ENCODE assay signal across 33 mouse cellular contexts in genomic region chr8:121544276-121544785, GRCm38 (mm10). TPM values are rescaled to one million over a fixed set of nuclear protein-coding genes. Genes with fewer than 3 reads are reported as not detected.
DNase-seq lines count a peak whose midpoint lies in the region; ATAC-seq lines count a peak whose summit lies in the region.
"Had no signal": no experiment of that assay in that cellular context is flagged by ENCODE, and none has a peak within 500 bp of the region (broad histone marks: within the 10 kb centered on the region; RNA-seq: fewer than 3 reads in every experiment).

1700018B08Rik (minus strand) TSS chr8:121544320.

- WGBS in embryonic facial prominence, embryonic 13.5 days: 82% methylated on average over 12 of the region's 12 CpGs
- WGBS in embryonic facial prominence, embryonic 10.5 days: 88% methylated on average over 12 of the region's 12 CpGs
- 87% methylated on average over 12 of the region's 12 CpGs for WGBS in hindbrain, embryonic 12.5 days
- WGBS in hindbrain, embryonic 16.5 days: 87% methylated on average over 12 of the region's 12 CpGs
- 90% methylated on average over 12 of the region's 12 CpGs for WGBS in midbrain, embryonic 11.5 days
- 86% methylated on average over 12 of the region's 12 CpGs for WGBS in midbrain, embryonic 10.5 days
- WGBS in limb, embryonic 13.5 days: 81% methylated on average over 12 of the region's 12 CpGs

- H3K9ac ChIP-seq in embryonic facial prominence, embryonic 13.5 days: peak within 1 kb of the TSS; percentile 37; the same call in 1 of the 2 replicates
- H3K9ac ChIP-seq in hindbrain, embryonic 12.5 days: peak within 1 kb of the TSS; percentile 32; the same call in 1 of the 2 replicates
- no peak within 1 kb of the TSS for H3K9ac ChIP-seq in hindbrain, embryonic 16.5 days (ENCODE audit: low read depth, low read length)
- H3K9ac ChIP-seq in midbrain, embryonic 11.5 days (ENCODE audit: low read length): no peak within 1 kb of the TSS; the same call in 1 of the 2 replicates
- 0 out of 2 replicates have a peak within 1 kb of the TSS, but pooled peaks have one; percentile 8 for H3K9ac ChIP-seq in limb, embryonic 13.5 days
- H3K9ac ChIP-seq: embryonic facial prominence, embryonic 15.5 days; forebrain, postnatal 0 days; heart, embryonic 12.5 days; heart, embryonic 15.5 days; hindbrain, embryonic 14.5 days had no signal

- peaks cover 12% of the 10 kb centered on the region; the same call in 1 of the 2 replicates for H3K27me3 ChIP-seq in embryonic facial prominence, embryonic 13.5 days
- 0 out of 2 replicates have a peak, but pooled peaks cover 9% of the 10 kb centered on the region for H3K27me3 ChIP-seq in embryonic facial prominence, embryonic 10.5 days (replicated peaks; ENCODE audit: low read depth, poor library complexity, severe bottlenecking)
- H3K27me3 ChIP-seq in hindbrain, embryonic 12.5 days: peaks cover 10% of the 10 kb centered on the region; the same call in 1 of the 2 replicates
- H3K27me3 ChIP-seq in hindbrain, embryonic 16.5 days (replicated peaks; ENCODE audit: control insufficient read depth, insufficient read depth, low read length): no peaks in the 10 kb centered on the region
- no peaks in the 10 kb centered on the region; the same call in 1 of the 2 replicates for H3K27me3 ChIP-seq in midbrain, embryonic 11.5 days (ENCODE audit: control insufficient read depth, insufficient read depth, low read length)
- 0 out of 2 replicates have a peak, but pooled peaks cover 4% of the 10 kb centered on the region for H3K27me3 ChIP-seq in midbrain, embryonic 10.5 days (ENCODE audit: low read depth, poor library complexity, severe bottlenecking)
- H3K27me3 ChIP-seq in limb, embryonic 13.5 days: peaks cover 13% of the 10 kb centered on the region

- H3K36me3 ChIP-seq in embryonic facial prominence, embryonic 13.5 days: peaks cover under 1% of the 10 kb centered on the region
- peaks cover under 1% of the 10 kb centered on the region for H3K36me3 ChIP-seq in embryonic facial prominence, embryonic 10.5 days (replicated peaks)
- no peaks in the 10 kb centered on the region for H3K36me3 ChIP-seq in hindbrain, embryonic 12.5 days
- H3K36me3 ChIP-seq in hindbrain, embryonic 16.5 days (ENCODE audit: control insufficient read depth, insufficient read depth, low read length): no peaks in the 10 kb centered on the region
- no peaks in the 10 kb centered on the region for H3K36me3 ChIP-seq in midbrain, embryonic 11.5 days (ENCODE audit: control insufficient read depth, insufficient read depth, low read length)
- no peaks in the 10 kb centered on the region for H3K36me3 ChIP-seq in midbrain, embryonic 10.5 days
- peaks cover 3% of the 10 kb centered on the region for H3K36me3 ChIP-seq in limb, embryonic 13.5 days
- H3K36me3 ChIP-seq: embryonic facial prominence, embryonic 15.5 days; heart, embryonic 15.5 days had no signal

- H3K4me1 ChIP-seq in embryonic facial prominence, embryonic 13.5 days: no peaks in the 10 kb centered on the region
- H3K4me1 ChIP-seq in embryonic facial prominence, embryonic 10.5 days: 0 out of 2 replicates have a peak, but pooled peaks cover 4% of the 10 kb centered on the region
- no peaks in the 10 kb centered on the region for H3K4me1 ChIP-seq in hindbrain, embryonic 12.5 days
- no peaks in the 10 kb centered on the region for H3K4me1 ChIP-seq in hindbrain, embryonic 16.5 days (ENCODE audit: control insufficient read depth, insufficient read depth, low read depth, low read length)
- H3K4me1 ChIP-seq in midbrain, embryonic 11.5 days (ENCODE audit: control insufficient read depth, insufficient read depth, low read length): no peaks in the 10 kb centered on the region
- H3K4me1 ChIP-seq in midbrain, embryonic 10.5 days: no peaks in the 10 kb centered on the region
- no peaks in the 10 kb centered on the region for H3K4me1 ChIP-seq in limb, embryonic 13.5 days
- H3K4me1 ChIP-seq: embryonic facial prominence, embryonic 15.5 days; heart, embryonic 12.5 days; heart, embryonic 15.5 days had no signal

- DNase-seq in embryonic facial prominence, embryonic 10.5 days (ENCODE audit: low spot score): no peak
- DNase-seq in midbrain, embryonic 11.5 days (ENCODE audit: low spot score, missing footprints): peak; percentile 79
- no peak for DNase-seq in midbrain, embryonic 10.5 days (ENCODE audit: low spot score)
- DNase-seq in thymus, postnatal 14 days: no peak
- DNase-seq: adrenal gland, adult 8-10 months; adrenal gland, postnatal 25 days; cerebellum, adult 11-12 months; cerebellum, adult 8-10 months; cerebellum, postnatal 10 days; cerebellum, postnatal 36 days; embryo, embryonic 11 days; forebrain, postnatal 0 days; gastrocnemius, postnatal 10 days; gastrocnemius, postnatal 36 days; heart, adult 18-20 months; heart, postnatal 10 days; heart, postnatal 4 days had no signal

- no peak for ATAC-seq in embryonic facial prominence, embryonic 13.5 days (ENCODE audit: insufficient number of reproducible peaks, insufficient read depth, low FRiP score, low TSS enrichment, low read depth)
- ATAC-seq in hindbrain, embryonic 12.5 days (ENCODE audit: low FRiP score): no peak
- ATAC-seq in hindbrain, embryonic 16.5 days: no peak
- no peak for ATAC-seq in midbrain, embryonic 11.5 days (ENCODE audit: low FRiP score)
- no peak for ATAC-seq in limb, embryonic 13.5 days (ENCODE audit: low FRiP score, low read depth)
- ATAC-seq: activated CD4-positive, CD25-positive, alpha-beta regulatory T cell, adult 4 months; forebrain, embryonic 14.5 days; forebrain, postnatal 0 days had no signal

- no peak within 1 kb of the TSS for H3K4me2 ChIP-seq in embryonic facial prominence, embryonic 13.5 days
- no peak within 1 kb of the TSS for H3K4me2 ChIP-seq in hindbrain, embryonic 12.5 days (replicated peaks)
- H3K4me2 ChIP-seq in hindbrain, embryonic 16.5 days (ENCODE audit: low read length): no peak within 1 kb of the TSS
- H3K4me2 ChIP-seq in midbrain, embryonic 11.5 days: no peak within 1 kb of the TSS
- H3K4me2 ChIP-seq in limb, embryonic 13.5 days (replicated peaks): no peak within 1 kb of the TSS
- H3K4me2 ChIP-seq: embryonic facial prominence, embryonic 15.5 days; heart, embryonic 12.5 days; heart, embryonic 15.5 days; hindbrain, embryonic 14.5 days had no signal

- H3K9me3 ChIP-seq in embryonic facial prominence, embryonic 13.5 days: 0 out of 2 replicates have a peak, but pooled peaks cover 3% of the 10 kb centered on the region
- H3K9me3 ChIP-seq in embryonic facial prominence, embryonic 10.5 days: peaks cover 11% of the 10 kb centered on the region; the same call in 1 of the 2 replicates
- 0 out of 2 replicates have a peak, but pooled peaks cover 5% of the 10 kb centered on the region for H3K9me3 ChIP-seq in hindbrain, embryonic 12.5 days (replicated peaks)
- 0 out of 2 replicates have a peak, but pooled peaks cover 3% of the 10 kb centered on the region for H3K9me3 ChIP-seq in hindbrain, embryonic 16.5 days (ENCODE audit: control insufficient read depth, low read length)
- H3K9me3 ChIP-seq in midbrain, embryonic 11.5 days (ENCODE audit: control insufficient read depth, low read length): no peaks in the 10 kb centered on the region; the same call in 1 of the 2 replicates
- peaks cover 14% of the 10 kb centered on the region; the same call in 1 of the 2 replicates for H3K9me3 ChIP-seq in midbrain, embryonic 10.5 days (replicated peaks)
- H3K9me3 ChIP-seq in limb, embryonic 13.5 days: peaks cover 7% of the 10 kb centered on the region; the same call in 1 of the 2 replicates
- H3K9me3 ChIP-seq: embryonic facial prominence, embryonic 15.5 days; heart, embryonic 15.5 days had no signal

- no peak within 1 kb of the TSS for H3K4me3 ChIP-seq in embryonic facial prominence, embryonic 13.5 days
- no peak within 1 kb of the TSS for H3K4me3 ChIP-seq in embryonic facial prominence, embryonic 10.5 days
- no peak within 1 kb of the TSS for H3K4me3 ChIP-seq in hindbrain, embryonic 12.5 days
- H3K4me3 ChIP-seq in hindbrain, embryonic 16.5 days (ENCODE audit: low read length): no peak within 1 kb of the TSS
- no peak within 1 kb of the TSS for H3K4me3 ChIP-seq in midbrain, embryonic 11.5 days (ENCODE audit: low read depth, low read length)
- H3K4me3 ChIP-seq in midbrain, embryonic 10.5 days: no peak within 1 kb of the TSS
- H3K4me3 ChIP-seq in limb, embryonic 13.5 days: no peak within 1 kb of the TSS
- H3K4me3 ChIP-seq: embryonic facial prominence, embryonic 15.5 days; heart, embryonic 12.5 days; heart, embryonic 15.5 days had no signal

- no peak within 1 kb of the TSS for H3K27ac ChIP-seq in embryonic facial prominence, embryonic 13.5 days
- no peak within 1 kb of the TSS for H3K27ac ChIP-seq in embryonic facial prominence, embryonic 10.5 days (replicated peaks)
- no peak within 1 kb of the TSS for H3K27ac ChIP-seq in hindbrain, embryonic 12.5 days
- no peak within 1 kb of the TSS for H3K27ac ChIP-seq in hindbrain, embryonic 16.5 days (ENCODE audit: low read depth, low read length)
- H3K27ac ChIP-seq in midbrain, embryonic 11.5 days (ENCODE audit: low read depth, low read length): no peak within 1 kb of the TSS
- H3K27ac ChIP-seq in midbrain, embryonic 10.5 days (replicated peaks): no peak within 1 kb of the TSS
- H3K27ac ChIP-seq in limb, embryonic 13.5 days: no peak within 1 kb of the TSS
- H3K27ac ChIP-seq: embryonic facial prominence, embryonic 15.5 days; heart, embryonic 15.5 days; hindbrain, embryonic 14.5 days had no signal

RNA-seq across cellular contexts. Expression of gene 1700018B08Rik, which starts in this region (rescaled TPM):
- not detected in 2 replicates for polyA plus RNA-seq in embryonic facial prominence, embryonic 13.5 days (2015; fragmentation: Nextera tagmentation; extraction: Ambion mirVana)
- polyA plus RNA-seq in embryonic facial prominence, embryonic 10.5 days (2016; fragmentation: Nextera tagmentation; extraction: Ambion mirVana): not detected in 2 replicates
- not detected in 2 replicates for polyA plus RNA-seq in hindbrain, embryonic 12.5 days (2016; fragmentation: Nextera tagmentation; extraction: Ambion mirVana)
- polyA plus RNA-seq in hindbrain, embryonic 16.5 days (2015; fragmentation: Nextera tagmentation; extraction: Ambion mirVana): not detected in 2 replicates
- polyA plus RNA-seq in midbrain, embryonic 11.5 days (2014; fragmentation: Nextera tagmentation; extraction: Ambion mirVana): not detected in 2 replicates
- not detected in 2 replicates for polyA plus RNA-seq in midbrain, embryonic 10.5 days (2016; fragmentation: Nextera tagmentation; extraction: Ambion mirVana)
- not detected in 2 replicates for polyA plus RNA-seq in limb, embryonic 13.5 days (2015; fragmentation: Nextera tagmentation; extraction: Ambion mirVana)
- polyA plus RNA-seq: activated CD4-positive, CD25-positive, alpha-beta regulatory T cell, adult 4 months; brain, embryonic 14.5 days; cortical plate, adult 2 months; embryonic facial prominence, embryonic 11.5 days; embryonic facial prominence, embryonic 15.5 days; forebrain, embryonic 11.5 days; forebrain, embryonic 14.5 days; forebrain, postnatal 0 days; frontal cortex, adult 2 months; heart, embryonic 12.5 days; heart, embryonic 15.5 days; hindbrain, embryonic 14.5 days; intestine, embryonic 14.5 days had no signal

Comparison
In these comparisons a context has a peak if more than half of its experiments do, and no peak if none do; other contexts are left out.
1. H3K9ac ChIP-seq: peak in embryonic facial prominence, embryonic 13.5 days (single experiment), hindbrain, embryonic 12.5 days (single experiment) and limb, embryonic 13.5 days (single experiment); none in hindbrain, embryonic 16.5 days (single experiment) and midbrain, embryonic 11.5 days (single experiment).
2. Peak in DNase-seq in midbrain, embryonic 11.5 days; RNA of the gene not detected or under 1 TPM.